Mouse (Mus musculus) layer of hippocampus, adult 11-12 months (tissue): ENCODE data around the gene Grap2.

ENCODE experiments used
- DNase-seq: peaks from one replicate; pipeline ENCODE4 v3.0.0; 2022; ENCODE audit warnings: low spot score

Grap2 gene

GRCm38 (mm10) chr15:80572291-80572690 is at the start of gene Grap2:
TSS of gene Grap2 (plus strand) at chr15:80572594.
- DNase-seq: no peak

- DNase-seq: peak; percentile 39
These were observed 42.2 kb upstream of the Grap2 start for GRCm38 (mm10) chr15:80529955-80530869.

- no peak for DNase-seq
These were observed 41.4 kb upstream of the Grap2 start for GRCm38 (mm10) chr15:80531026-80531425.

- DNase-seq: no peak
These were observed 39.9 kb upstream of the Grap2 start for GRCm38 (mm10) chr15:80532281-80533072.

- no peak for DNase-seq
These were observed 39.1 kb upstream of the Grap2 start for GRCm38 (mm10) chr15:80533274-80533673.

GRCm38 (mm10) chr15:80536051-80536450 is 36.3 kb upstream of the Grap2 start:
- no peak for DNase-seq

- no peak for DNase-seq
These were observed 34.3 kb upstream of the Grap2 start for GRCm38 (mm10) chr15:80538075-80538474.

- no peak for DNase-seq
These were observed 33.6 kb upstream of the Grap2 start for GRCm38 (mm10) chr15:80538671-80539340.

GRCm38 (mm10) chr15:80544115-80544514 is 28.3 kb upstream of the Grap2 start:
- no peak for DNase-seq

GRCm38 (mm10) chr15:80545430-80545829 is 27.0 kb upstream of the Grap2 start:
- DNase-seq: no peak

GRCm38 (mm10) chr15:80554860-80555822 is 17.3 kb upstream of the Grap2 start:
- DNase-seq: no peak

GRCm38 (mm10) chr15:80556021-80556420 is 16.4 kb upstream of the Grap2 start:
- DNase-seq: no peak

GRCm38 (mm10) chr15:80557745-80558144 is 14.6 kb upstream of the Grap2 start:
- DNase-seq: no peak

- no peak for DNase-seq
These were observed 12.9 kb upstream of the Grap2 start for GRCm38 (mm10) chr15:80559534-80559933.

GRCm38 (mm10) chr15:80559978-80560377 is 12.4 kb upstream of the Grap2 start:
- DNase-seq: no peak

GRCm38 (mm10) chr15:80560646-80561580 is 11.5 kb upstream of the Grap2 start:
- no peak for DNase-seq

GRCm38 (mm10) chr15:80562446-80562845 is 9.9 kb upstream of the Grap2 start:
- no peak for DNase-seq

- no peak for DNase-seq
These were observed 8.7 kb upstream of the Grap2 start for GRCm38 (mm10) chr15:80563634-80564208.

- no peak for DNase-seq
These were observed 7.2 kb upstream of the Grap2 start, which contains the start of gene Enthd1 for GRCm38 (mm10) chr15:80565106-80565665. TSS of gene Enthd1 (minus strand) at chr15:80565156.
